8 mouse cellular contexts compared by ENCODE assay signal in genomic region chr10:91083393-91083927, GRCm38 (mm10). TPM values are rescaled to one million over a fixed set of nuclear protein-coding genes. Genes with fewer than 3 reads are reported as not detected.
DNase-seq lines count a peak whose midpoint lies in the region; ATAC-seq and TF ChIP-seq lines count a peak whose summit lies in the region.

No protein-coding gene starts in this region.

- H3K4me3 ChIP-seq in liver, adult 2 months (ENCODE audit: insufficient read depth, low read depth, low read length) = peak overlapping the region; percentile 68
- peak overlapping the region; percentile 78 for H3K4me3 ChIP-seq in intestine, embryonic 15.5 days (replicated peaks)
- H3K4me3 ChIP-seq in myocyte = peak overlapping the region; percentile 73

- H3ac ChIP-seq in myocyte (ENCODE audit: control insufficient read depth, insufficient read length) = peak overlapping the region; percentile 63

- H3K79me2 ChIP-seq in liver, adult 2 months (ENCODE audit: control insufficient read depth, insufficient read depth, low read length) = no peaks in the 10 kb centered on the region
- peaks cover 10% of the 10 kb centered on the region for H3K79me2 ChIP-seq in myocyte (ENCODE audit: control insufficient read depth, insufficient read depth)

- peak overlapping the region; percentile 68 for H3K9ac ChIP-seq in liver, adult 2 months (ENCODE audit: low read depth, low read length)
- peak overlapping the region; percentile 86 for H3K9ac ChIP-seq in intestine, embryonic 15.5 days

- WGBS in liver, adult 2 months = 38% methylated on average over 12 of the region's 12 CpGs
- 37% methylated on average over 12 of the region's 12 CpGs for WGBS in intestine, embryonic 15.5 days

- peak overlapping the region; percentile 80 for H3K4me2 ChIP-seq in intestine, embryonic 15.5 days (replicated peaks)
- H3K4me2 ChIP-seq in myocyte (ENCODE audit: low read depth) = peak overlapping the region; percentile 81

- TF ChIP-seq POLR2A in liver, adult 2 months (IDR thresholded peaks at IDR 0.05; ENCODE audit: extremely low read depth, insufficient read depth, low read length) = no peak
- TF ChIP-seq POLR2A in myocyte (IDR thresholded peaks at IDR 0.05; ENCODE audit: insufficient read length, low read depth) = no peak

- no peak overlapping the region for H3K27ac ChIP-seq in liver, adult 2 months (replicated peaks; ENCODE audit: insufficient read depth, low read depth, low read length)
- peak overlapping the region; percentile 68 for H3K27ac ChIP-seq in intestine, embryonic 15.5 days

- no peaks in the 10 kb centered on the region for H3K36me3 ChIP-seq in liver, adult 2 months (ENCODE audit: control insufficient read depth, insufficient read depth, low read length)
- H3K36me3 ChIP-seq in intestine, embryonic 15.5 days = no peaks in the 10 kb centered on the region
- peaks cover 9% of the 10 kb centered on the region for H3K36me3 ChIP-seq in myocyte (ENCODE audit: control insufficient read depth, insufficient read depth)

- TF ChIP-seq CTCF in liver, adult 2 months (IDR thresholded peaks at IDR 0.05; ENCODE audit: low read depth, low read length) = no peak

- peak; percentile 8; the same call in 1 of the 2 replicates for ATAC-seq in common myeloid progenitor, adult 5-6 weeks (replicated peaks; ENCODE audit: low read depth, poor library complexity, severe bottlenecking)
- no peak for ATAC-seq in intestine, embryonic 15.5 days

- H3K4me1 ChIP-seq in liver, adult 2 months (ENCODE audit: control insufficient read depth, insufficient read depth, low read length) = no peaks in the 10 kb centered on the region
- H3K4me1 ChIP-seq in intestine, embryonic 15.5 days (replicated peaks) = no peaks in the 10 kb centered on the region

- DNase-seq in liver, adult 2 months (ENCODE audit: extremely low read depth, low read depth, low spot score) = peak; percentile 17
- no peak for DNase-seq in liver
- no peak for DNase-seq in urinary bladder, adult 18-20 months (ENCODE audit: low spot score in 2 of 2)
- no peak for DNase-seq in spleen, postnatal 14 days (ENCODE audit: low spot score in 2 of 2)
- DNase-seq in spleen, postnatal 10 days (ENCODE audit: low spot score in 2 of 2) = no peak

- H3K9me3 ChIP-seq in intestine, embryonic 15.5 days = no peaks in the 10 kb centered on the region

- H3K27me3 ChIP-seq in liver, adult 2 months (ENCODE audit: control insufficient read depth, insufficient read depth, low read length) = no peaks in the 10 kb centered on the region
- no peaks in the 10 kb centered on the region for H3K27me3 ChIP-seq in intestine, embryonic 15.5 days (replicated peaks)
- no peaks in the 10 kb centered on the region for H3K27me3 ChIP-seq in myocyte (ENCODE audit: control insufficient read depth, insufficient read depth, insufficient read length)

TF ChIP-seq in myocyte, 11 proteins besides CTCF, POLR2A, EP300 and RAD21:
- TF ChIP-seq CEBPB (IDR thresholded peaks at IDR 0.05; ENCODE audit: insufficient read depth, poor library complexity, severe bottlenecking) (no peak), REST (IDR thresholded peaks at IDR 0.05; ENCODE audit: insufficient read depth, insufficient read length) (no peak), POLR2AphosphoS2 (IDR thresholded peaks at IDR 0.05; ENCODE audit: insufficient read length, low read depth) (no peak), MYOD1 (IDR thresholded peaks at IDR 0.05; ENCODE audit: control insufficient read depth in 1 of 3, insufficient read length in 2 of 3, low read depth in 2 of 3) (no peak), TCF12 (IDR thresholded peaks at IDR 0.05; ENCODE audit: insufficient read depth, poor library complexity, severe bottlenecking) (no peak), USF1 (IDR thresholded peaks at IDR 0.05; ENCODE audit: low read depth) (no peak), E2F4 (IDR thresholded peaks at IDR 0.05; ENCODE audit: insufficient read depth) (no peak)

RNA-seq across cellular contexts. Expression of gene Ikbip, which starts 0.7 kb away (rescaled TPM):
- 6.9 TPM in 2 replicates for total RNA-seq in liver, adult 2 months (2014; rRNA removed)
- 0.38 and 0.77 TPM in 2 replicates for polyA plus RNA-seq in liver, adult 2 months (2012; rRNA removed)
- 19.0 and 25.9 TPM in 2 replicates for total RNA-seq in common myeloid progenitor, adult 5-6 weeks (2017)
- 37.2 and 40.0 TPM in 2 replicates for polyA plus RNA-seq in intestine, embryonic 15.5 days (2015; fragmentation: Nextera tagmentation; extraction: Ambion mirVana)
- 12.6 TPM for polyA plus RNA-seq in myocyte (2012; fragmentation: generic; extraction: Trizol)

RNA-seq across cellular contexts. Expression of gene Apaf1, which starts 0.9 kb away (rescaled TPM):
- total RNA-seq in liver, adult 2 months (2014; rRNA removed) = 3.1 and 3.4 TPM in 2 replicates
- polyA plus RNA-seq in liver, adult 2 months (2012; rRNA removed) = 0.80 and 1.6 TPM in 2 replicates
- total RNA-seq in common myeloid progenitor, adult 5-6 weeks (2017) = 23.1 and 39.6 TPM in 2 replicates
- polyA plus RNA-seq in intestine, embryonic 15.5 days (2015; fragmentation: Nextera tagmentation; extraction: Ambion mirVana) = 20.6 and 21.3 TPM in 2 replicates
- polyA plus RNA-seq in myocyte (2012; fragmentation: generic; extraction: Trizol) = 4.3 TPM

RNA-seq across cellular contexts. Expression of gene Slc25a3, which starts 40.4 kb away (rescaled TPM):
- total RNA-seq in liver, adult 2 months (2014; rRNA removed) = 222 and 288 TPM in 2 replicates
- 269 and 371 TPM in 2 replicates for polyA plus RNA-seq in liver, adult 2 months (2012; rRNA removed)
- 238 and 276 TPM in 2 replicates for total RNA-seq in common myeloid progenitor, adult 5-6 weeks (2017)
- 611 and 651 TPM in 2 replicates for polyA plus RNA-seq in intestine, embryonic 15.5 days (2015; fragmentation: Nextera tagmentation; extraction: Ambion mirVana)
- 846 TPM for polyA plus RNA-seq in myocyte (2012; fragmentation: generic; extraction: Trizol)
